Mouse (Mus musculus) embryo, embryonic 10.5 days (tissue): ENCODE measurements around the gene Zfp536.
A peak's percentile ranks its signal among the peaks of the same experiment; 100 is the strongest.

Experiments used
- DNase-seq: peaks from one replicate; pipeline ENCODE4 v3.0.0-alpha.2; 2015; ENCODE audit warnings: low spot score

The Zfp536 gene

DNA sequence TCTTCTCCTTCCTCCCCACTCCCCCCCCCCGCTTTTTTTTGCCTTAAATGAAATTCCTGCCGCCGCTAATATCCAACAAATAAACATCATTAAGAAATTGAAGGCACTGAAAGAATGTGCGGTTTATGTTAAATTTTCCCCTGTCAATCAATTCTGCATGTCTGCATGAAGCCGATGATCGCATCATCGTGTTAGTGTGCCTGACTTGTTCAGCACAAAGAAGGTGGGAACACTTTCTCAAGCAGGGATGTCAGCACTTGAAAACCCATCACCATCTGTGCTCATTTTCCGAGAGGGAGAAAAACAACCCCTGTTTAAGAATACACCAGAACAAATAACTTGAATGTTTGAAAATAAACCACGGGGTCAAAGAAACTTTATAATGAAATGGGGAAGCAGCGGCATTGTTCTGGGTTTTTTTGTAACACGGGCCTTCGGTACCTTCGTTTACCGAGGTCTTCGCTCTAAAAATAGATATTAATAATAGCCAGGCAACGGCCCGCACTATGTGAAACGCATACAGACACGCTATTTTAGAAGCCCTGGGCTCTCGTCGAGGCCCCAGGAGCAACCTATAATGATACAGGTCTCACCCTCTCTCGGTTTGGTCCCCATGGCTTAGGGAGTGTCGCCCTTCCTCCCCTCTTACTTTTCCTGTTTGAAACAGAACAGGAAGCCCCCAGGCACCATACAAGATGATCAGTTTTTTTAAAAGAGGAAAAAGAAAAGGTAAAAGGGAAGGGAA is 83.7 kb downstream of the Zfp536 start:
- peak; percentile 75 for DNase-seq

DNA sequence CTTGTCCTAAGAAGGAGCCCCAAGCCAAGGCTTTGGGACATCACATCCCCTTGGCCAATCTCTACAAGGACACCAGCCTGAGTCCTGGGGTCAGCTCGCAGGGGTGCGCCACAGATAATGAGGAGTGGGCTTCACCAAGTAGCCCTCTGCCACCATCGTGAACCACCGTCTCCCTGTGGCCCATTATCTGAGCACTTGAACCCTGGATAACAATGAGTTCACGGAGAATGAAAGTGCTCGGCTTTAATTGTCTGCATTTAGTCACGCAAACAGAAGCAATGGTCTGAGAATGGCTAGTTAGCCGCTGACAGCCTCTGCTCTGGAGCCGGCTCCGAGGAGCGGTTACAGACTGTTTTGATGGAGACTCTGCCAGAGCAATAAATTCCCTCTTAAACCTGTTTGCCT is 84.3 kb downstream of the Zfp536 start:
- peak; percentile 65 for DNase-seq

DNA sequence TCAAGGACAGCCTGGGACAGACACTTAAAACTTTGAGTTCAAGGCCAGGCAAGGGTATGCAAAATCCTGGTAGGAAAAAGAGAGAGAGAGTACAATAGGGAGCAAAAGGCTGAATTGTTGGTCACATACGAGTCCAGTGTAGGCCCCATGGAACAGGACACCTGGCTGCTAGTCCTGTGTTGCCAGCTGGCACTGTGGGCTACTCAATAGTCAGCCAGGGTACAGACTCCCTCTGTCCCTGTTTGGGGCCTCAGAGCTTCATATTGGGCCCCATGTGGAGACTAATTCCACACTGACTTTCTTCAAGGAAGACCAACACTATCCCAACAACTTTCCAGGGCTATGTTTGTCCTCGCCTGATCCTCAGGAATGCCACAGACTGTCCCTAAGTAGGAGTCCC is 87.1 kb downstream of the Zfp536 start:
- DNase-seq: no peak

DNA sequence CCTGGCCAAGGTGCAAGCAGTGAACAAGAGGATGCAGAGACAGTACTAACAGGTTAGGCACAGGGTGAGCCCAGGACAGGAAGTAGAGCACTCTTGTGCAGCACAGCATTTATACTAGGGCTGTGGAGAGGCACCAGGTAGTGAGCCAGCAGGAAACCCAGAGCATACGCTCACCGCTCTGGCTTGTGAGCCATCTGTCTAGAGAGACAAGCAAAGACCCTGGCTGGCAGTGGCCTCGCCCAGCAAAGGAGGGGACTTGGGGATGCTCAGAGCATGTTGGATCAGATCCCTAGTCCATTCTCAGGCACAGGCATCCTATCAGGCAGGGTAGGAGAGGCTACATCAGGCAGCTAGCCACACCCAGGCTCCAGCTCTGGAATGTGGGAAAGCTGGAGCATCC is 88.2 kb downstream of the Zfp536 start:
- no peak for DNase-seq

DNA sequence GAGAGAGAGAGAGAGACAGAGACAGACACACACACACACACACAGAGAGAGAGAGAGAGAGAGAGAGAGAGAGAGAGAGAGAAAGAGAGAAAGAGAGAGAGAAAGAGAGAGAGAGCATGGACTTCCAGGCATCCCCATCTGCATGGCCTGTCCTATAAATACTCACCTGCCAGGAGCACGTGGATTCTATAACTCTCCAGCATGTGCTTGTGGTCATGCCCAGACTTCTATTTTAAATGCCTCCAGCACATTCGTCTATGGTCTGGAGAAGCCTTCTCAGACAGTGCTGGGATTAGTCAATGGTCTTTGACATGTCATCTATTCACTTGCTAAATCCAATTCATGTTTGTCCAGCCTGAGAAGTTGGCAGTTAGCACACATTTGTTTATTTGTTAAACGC is 92.1 kb downstream of the Zfp536 start:
- no peak for DNase-seq

DNA sequence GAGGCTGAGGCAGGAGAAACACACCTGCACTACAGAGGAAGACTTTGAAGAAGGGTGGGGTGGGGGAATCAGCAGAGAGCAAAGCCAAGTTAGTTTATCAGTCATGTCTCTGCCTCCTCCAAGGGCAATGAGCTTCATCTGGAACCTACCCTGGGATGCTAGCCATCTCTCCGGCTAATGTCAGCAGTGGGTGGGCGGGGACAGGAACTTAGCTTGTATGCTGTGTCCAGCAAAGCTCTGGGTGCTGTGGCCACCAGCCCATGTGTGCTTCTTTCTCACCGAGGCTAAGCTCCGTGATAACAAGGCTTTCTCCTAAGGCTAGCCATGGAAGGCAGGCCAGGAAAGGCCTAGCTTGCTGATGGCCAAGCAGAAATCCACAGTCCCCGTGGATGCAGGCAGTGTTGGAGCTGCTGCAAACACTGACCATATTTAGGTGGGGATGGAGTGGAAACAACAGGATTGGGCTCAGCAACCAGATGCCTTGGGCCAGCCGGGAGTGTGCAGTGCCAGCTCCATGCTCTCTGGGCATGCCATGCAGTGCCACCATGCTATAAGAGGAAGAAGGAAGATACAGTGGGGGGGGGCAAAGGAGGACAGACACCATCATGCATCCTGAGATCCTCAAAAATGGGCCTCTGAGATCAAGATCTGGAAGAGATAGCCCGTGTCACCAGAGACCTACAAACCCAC is 109.6 kb downstream of the Zfp536 start:
- no peak for DNase-seq

DNA sequence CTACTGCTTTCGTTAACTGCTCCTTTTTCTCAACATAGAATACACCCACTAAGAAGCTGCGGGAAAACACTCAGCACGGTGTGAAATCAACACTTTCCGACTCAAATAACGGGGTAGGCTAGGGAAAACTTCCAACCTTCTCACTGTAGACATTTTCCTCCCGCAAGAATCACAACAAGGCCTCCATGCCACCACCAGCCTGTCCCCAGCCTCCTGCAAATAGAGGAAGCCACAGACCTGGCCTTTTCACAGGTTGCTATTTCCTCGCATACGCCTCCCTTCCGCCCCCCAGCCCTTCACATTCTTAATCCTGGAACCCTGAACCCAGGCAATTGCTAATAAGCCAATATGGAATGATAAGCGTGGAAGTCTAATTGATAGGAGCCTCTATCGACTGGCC is 124.8 kb downstream of the Zfp536 start:
- DNase-seq: no peak

DNA sequence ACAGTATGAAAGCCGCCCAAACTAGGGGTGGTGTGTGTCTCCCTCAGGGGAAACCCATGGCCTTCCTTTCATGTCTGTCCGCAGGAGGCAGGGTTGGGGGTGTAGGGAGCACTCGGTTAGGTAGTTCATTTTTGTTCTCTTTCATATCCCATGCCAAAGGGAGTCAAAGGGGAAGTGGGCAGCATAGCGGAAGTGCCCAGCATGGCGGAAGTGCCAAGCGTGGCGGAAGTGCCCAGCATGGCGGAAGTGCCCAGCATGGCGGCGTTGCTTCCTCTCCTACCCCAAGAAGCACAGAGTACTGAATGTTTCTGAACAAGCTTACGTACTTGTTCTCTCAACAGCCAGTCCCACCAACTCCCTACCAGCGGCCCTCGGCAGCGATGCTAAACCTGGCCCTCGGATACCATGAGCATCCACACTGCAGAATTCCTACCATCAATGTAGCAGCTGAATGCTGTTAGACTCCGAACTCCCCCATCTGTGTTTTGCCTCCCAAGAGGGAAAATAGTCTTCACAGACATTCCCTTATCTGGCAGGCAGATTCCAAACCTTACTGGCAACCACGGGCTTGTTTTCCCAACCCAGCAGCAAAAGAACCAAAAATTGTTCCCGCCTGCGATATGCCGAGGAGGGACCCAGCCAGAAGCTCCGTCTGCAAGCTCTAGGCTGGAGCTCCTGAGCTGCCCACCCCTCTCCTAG is 125.4 kb downstream of the Zfp536 start:
- no peak for DNase-seq

DNA sequence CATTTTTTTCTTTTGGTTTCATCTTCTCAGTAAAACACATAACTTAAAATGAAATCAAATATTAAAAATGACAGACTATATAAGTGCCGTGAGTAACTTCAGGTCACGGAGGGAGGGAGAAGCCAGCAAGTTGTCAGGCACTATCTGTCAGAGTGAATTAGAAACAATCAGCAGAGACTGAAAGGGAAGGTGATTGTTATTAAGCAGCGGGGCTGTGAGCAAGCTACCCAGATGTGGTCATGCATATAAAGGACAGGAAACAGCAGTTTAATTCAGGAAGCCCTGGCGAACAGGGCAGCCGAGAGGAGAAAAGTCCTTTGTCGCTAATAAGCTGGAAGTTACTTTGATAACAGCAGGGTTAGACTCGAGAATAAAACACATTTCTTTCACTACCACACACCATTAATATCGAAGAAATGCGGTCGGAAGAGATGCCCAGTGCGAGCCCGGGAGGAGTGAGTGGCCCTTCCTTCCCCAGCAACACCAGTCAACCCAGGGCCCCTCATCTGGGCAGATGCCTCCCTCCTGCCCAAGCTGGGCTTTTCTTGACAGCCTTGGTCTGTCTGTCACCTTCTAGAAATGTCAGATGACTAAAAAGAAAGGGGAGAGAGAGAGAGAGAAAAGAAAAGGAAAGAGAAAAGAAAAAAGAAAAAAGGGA is 133.6 kb downstream of the Zfp536 start:
- DNase-seq: peak; percentile 22

DNA sequence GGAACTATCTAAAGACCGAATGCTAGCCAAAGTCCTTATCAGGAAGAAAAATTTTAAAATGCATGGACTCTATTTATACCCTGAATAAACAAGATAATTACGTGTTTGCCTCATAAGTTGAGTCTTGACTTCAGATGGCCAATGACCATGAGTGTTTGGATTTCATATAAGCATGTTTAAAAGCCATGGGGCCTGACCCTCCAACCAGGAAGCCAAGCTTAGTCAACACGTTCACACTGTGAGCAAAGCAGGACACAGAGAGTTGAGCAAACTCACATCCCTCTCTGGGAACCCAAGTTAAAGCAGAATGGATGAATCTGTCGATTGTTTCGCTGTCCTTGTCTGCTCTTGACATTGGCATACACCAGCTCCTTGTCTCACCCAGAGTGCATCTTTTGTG is 138.6 kb downstream of the Zfp536 start:
- no peak for DNase-seq

DNA sequence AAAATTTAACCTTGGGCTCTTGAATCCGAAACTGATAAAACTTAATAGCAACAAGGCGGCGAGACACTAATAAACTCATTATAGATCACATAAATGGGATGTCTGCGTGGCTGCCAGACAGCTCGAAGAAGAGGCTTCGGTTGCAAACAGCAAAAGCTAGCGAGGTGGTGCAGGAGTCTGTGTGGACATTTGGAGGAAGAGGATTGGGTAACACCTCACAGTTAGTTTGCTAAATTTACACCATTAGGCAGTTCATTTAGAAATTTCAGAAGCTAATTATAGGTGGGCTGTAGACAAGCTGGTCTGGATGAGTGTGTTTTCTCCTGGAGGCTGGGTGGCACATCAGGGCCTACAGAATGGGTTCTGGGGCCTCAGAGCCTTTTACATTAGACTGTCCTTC is 143.0 kb downstream of the Zfp536 start:
- DNase-seq: no peak

DNA sequence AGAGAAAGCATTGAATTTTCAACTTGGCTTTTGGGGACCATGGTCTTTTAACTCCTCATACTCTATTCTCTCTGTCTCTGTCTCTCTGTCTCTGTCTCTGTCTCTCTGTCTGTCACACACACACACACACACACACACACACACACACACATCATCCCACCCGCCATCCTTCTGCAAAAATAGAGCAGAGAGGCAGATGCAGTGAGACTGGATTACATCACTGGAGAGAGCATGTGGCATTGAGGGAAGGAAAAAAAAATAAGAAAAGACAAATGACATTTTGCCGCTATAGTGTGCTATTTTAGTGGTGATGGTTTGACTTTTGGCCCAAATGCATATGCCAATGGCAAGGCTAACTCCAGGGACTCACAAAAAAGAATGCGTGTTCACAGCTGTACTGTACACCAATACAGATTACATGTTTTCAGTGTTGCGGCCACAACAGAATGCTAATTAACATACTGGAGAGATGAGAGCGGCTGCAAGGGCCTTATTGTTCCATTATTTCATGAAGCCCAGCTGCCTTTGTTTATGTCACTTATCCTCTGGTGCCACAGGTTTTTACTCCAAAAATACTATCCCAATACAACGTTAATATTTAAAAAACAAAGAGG is 145.4 kb downstream of the Zfp536 start:
- DNase-seq: no peak

DNA sequence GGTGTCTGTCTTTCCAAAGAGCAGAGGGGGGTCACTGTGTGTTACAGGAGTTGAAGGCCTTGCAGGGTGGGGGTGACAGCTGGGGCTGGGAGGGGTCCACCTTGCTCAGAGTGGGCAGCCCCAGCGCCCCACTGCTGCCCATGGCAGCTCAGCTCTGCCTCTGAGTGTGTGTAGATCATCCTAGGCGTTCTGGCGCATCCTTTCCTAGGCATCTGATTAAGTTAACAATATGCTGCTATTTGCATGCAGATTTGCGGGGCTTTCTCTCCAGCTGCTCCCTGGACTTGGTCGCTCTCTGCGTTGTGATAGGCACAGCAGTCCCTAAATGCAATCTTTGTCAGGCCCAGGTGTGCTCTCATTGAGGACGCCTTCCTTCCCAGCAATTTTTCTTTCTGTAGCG is 147.7 kb downstream of the Zfp536 start:
- peak; percentile 40 for DNase-seq

DNA sequence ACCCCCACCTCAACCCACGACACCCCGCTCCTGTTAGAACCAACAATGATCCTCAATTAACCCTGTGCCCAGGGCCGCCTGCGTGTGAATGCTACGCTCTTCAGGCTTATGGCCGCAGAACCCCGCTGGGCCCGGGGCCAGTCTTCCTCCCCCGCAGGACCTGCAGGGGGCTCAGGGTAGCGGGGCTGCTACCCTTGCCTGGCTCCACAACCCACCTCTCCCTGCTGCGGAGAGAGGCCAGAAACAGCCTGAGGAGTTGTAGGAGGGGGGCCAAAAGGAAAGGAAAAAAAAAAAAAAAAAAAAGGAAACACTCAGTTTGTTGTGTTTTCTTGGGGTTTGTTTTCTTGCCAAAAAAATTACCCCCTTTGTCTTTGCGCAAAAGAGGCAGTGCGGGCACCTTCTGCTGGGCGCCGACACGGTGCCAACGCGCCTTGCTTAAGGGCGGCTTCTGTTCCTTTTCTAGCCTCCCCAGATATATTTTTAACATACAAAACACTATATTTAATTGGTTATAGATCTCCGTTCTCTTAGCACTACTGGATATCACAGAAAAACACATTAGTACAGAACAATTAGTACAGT is 148.6 kb downstream of the Zfp536 start:
- DNase-seq: peak; percentile 54

DNA sequence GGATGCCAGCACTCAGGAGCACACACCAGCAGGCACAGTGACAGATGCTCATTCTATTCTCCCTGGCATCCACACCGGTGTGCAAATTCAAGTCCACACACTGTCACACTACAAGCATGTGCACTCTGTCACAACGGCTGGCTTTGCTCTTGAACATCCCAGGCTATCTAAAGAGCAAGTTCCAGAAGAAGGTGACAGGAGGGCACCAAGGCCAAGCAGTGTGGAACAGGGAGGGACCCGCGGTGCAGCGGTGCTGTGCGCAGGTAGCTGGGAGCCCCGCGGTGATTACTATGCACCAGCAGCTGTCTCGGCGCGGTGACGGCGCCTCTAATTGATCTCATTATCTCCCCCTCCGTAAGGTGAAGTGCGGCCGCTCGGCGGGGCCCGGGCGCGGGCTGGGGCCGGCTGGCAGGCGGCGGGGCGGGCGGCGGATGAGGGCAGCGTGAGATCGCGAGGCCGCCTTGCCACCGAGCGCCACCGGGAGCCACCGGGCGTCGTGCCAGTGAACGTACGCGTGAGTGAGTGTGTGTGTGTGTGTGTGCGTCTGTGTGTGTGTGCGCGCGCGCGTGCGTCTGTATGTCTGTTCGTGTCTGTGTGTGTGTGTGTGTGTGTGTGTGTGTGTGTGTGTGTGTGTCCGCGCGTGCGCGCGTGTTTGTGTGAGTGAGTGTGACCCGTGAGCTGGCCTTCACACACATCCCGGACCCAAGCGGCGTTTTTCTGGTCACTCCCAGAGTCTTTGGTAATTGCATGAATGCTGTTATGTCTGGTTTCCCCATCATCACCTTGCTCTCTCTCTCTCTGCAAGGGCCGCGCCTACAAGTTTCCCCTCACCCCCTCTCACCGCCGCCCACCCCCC is 149.3 kb downstream of the Zfp536 start:
- DNase-seq: peak; percentile 51

DNA sequence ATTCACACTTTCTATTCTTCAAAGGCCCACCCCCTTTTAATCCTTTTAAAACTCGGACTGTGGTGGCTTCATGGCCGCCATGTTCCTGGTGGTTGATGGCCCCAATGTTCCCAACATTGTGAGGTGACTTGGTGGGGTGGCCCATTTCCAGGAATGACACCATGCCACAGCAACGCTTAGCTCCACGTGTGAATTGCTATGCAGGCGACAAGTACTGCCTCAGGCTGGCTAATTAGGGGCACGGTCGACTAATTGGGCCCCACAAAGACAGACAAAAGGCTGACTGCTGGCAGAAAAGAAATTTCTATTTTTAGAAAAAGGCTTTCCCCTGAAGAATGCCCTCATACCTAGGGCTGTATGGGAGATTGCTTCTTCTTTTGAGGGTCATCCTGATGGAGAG is 154.2 kb downstream of the Zfp536 start:
- DNase-seq: no peak

DNA sequence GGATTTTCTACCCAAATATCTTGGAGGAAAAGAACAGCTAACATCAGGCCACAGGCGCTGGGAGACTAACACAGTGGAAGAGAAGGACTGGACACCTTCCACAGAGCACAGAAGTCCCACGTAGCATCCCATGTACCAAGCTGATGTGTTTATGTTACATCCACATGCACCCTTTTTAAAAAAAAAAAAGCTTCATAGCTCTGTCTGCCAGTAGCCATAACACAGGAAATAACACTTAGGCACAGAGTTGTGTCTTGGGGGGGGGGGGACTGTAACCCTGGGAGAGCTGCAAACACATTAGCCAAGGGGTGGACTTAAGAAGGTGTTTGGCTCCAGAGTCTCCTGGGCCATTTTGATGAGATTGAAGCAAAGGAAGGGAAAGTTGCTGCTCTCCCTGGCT is 155.6 kb downstream of the Zfp536 start:
- no peak for DNase-seq

DNA sequence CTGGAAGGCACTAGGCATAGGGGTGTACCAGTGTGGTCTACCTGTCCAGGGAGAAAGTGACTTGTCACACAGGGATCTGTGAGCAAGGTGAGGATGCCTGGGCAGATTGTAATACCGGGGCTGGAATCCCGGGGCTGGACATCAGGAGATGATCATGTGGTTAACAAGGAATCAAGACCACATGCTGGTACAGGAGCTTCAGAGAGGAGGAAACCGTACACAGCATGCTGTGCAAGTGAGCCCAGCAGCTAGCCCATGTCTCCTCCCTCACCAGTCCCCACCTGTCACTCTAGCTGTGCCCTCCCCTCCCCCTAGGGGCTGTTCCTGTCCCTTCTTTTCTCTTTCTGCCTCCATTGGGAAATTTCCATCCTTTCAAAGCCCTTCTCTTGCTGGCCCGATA is 157.5 kb downstream of the Zfp536 start:
- DNase-seq: no peak

DNA sequence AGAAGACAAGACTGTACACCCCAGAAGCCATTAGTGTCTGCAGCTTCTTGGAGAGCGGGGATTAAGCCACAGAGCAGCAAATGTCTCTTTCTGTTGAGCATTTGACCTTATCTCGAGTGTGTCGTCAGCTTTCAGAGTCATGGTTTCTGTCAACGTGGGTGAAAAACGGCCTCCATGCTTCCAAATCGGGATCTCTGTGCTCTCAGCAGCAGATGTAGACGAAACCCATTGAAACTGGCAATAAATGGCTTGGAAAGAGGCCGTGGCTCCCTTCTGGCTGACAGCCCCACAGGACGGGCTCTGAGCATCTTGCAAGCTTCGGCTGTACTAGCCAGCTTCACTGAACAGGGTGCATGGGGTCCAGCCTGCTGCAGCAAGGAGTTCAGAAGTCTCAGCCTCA is 159.1 kb downstream of the Zfp536 start:
- DNase-seq: no peak

DNA sequence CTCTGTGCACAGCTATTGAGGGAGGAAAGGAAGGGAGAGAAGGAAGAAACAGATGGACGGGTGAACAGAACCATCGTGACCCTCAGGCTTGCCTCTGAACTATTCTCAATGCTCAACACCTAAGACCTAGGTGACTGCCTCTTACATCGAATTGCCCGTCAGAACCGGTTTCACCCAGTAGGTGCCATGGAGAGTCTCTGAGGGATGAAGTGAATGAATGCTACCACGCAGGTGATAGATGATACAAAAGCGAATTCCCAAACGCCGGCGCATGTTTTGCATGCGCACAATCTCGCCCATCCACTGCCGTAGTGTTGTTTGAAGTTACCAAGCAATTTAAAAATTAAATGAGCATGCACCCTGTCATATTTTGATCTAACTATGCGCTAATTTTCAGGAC is 164.9 kb downstream of the Zfp536 start:
- DNase-seq: no peak

DNA sequence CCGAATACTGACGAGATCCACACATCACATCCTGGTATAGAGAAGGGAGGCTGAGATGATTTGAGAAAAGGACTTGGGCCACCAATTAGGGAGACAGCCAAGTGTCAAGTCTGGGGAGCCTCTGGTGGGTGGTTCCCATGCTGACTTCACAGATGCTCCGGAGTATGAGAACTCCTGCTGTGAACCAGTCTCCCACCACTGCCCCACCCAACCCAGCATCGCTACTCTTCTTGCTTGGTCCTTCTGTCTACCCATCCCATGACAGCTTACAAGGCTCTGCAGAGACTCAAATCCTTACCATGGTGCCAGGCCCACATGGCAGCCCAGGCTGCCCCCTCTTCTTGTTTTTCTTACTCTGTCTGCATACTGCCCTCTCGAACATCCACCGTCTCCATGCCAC is 165.5 kb downstream of the Zfp536 start:
- DNase-seq: no peak
